Mouse (Mus musculus) CH12.LX (cell line): ENCODE results near the gene Mllt3. TPM values are rescaled to one million over a fixed set of nuclear protein-coding genes. Genes with fewer than 3 reads are reported as not detected.

Experiments used
- DNase-seq: peaks from one replicate; pipeline ENCODE4 v3.0.0-alpha.2; 2013; ENCODE audit errors: extremely low read depth
- H3K27ac ChIP-seq: 2 replicates; pipeline ENCODE4 v1.5.1; 2012; ENCODE audit warnings: low read depth, mild to moderate bottlenecking, control low read depth, moderate library complexity; ENCODE audit not compliant: insufficient read depth
- H3K27me3 ChIP-seq: replicated peaks from 2 replicates; pipeline ENCODE3; 2012; ENCODE audit warnings: inconsistent platforms
- H3K36me3 ChIP-seq, 2 experiments: replicated peaks in 1 of 2; 2 replicates each; pipeline versions ENCODE3 to v1.6.1; 2012; ENCODE audit warnings: inconsistent platforms in 1 of 2, low read length in 1 of 2, mild to moderate bottlenecking in 1 of 2, mixed read lengths in 1 of 2, moderate library complexity in 1 of 2; ENCODE audit not compliant: control insufficient read depth in 1 of 2, insufficient read depth in 1 of 2
- H3K4me1 ChIP-seq, 2 experiments: 2 replicates each; pipeline ENCODE4 v1.6.1; 2012; ENCODE audit warnings: inconsistent platforms in 1 of 2, moderate library complexity in 1 of 2; ENCODE audit not compliant: insufficient read depth in 2 of 2, control insufficient read depth in 1 of 2
- H3K4me2 ChIP-seq: 2 replicates; pipeline ENCODE4 v1.6.1; 2012; ENCODE audit warnings: low read depth, mild to moderate bottlenecking, control low read depth; ENCODE audit not compliant: poor library complexity, insufficient read depth, severe bottlenecking
- H3K4me3 ChIP-seq, 3 experiments: fragments of 150-350 bp in 1 of 3; sonication (generic) in 1 of 3; replicated peaks in 1 of 3; 2 replicates each; pipeline versions ENCODE3 to v1.5.1; 2011 to 2012; ENCODE audit warnings: low read depth in 2 of 3, low read length in 2 of 3, mild to moderate bottlenecking in 2 of 3, moderate library complexity in 2 of 3, control low read depth in 1 of 3, improper control_type of control experiment in 1 of 3, inconsistent platforms in 1 of 3, mixed read lengths in 1 of 3; ENCODE audit not compliant: poor library complexity in 1 of 3
- H3K79me2 ChIP-seq: replicated peaks from 2 replicates; pipeline ENCODE4 v1.6.1; 2012; ENCODE audit warnings: mild to moderate bottlenecking, moderate library complexity; ENCODE audit not compliant: control insufficient read depth, poor library complexity, insufficient read depth, severe bottlenecking; ENCODE audit errors: extremely low read depth
- H3K9ac ChIP-seq: 2 replicates; pipeline ENCODE4 v1.6.1; 2012; ENCODE audit warnings: low read depth, mild to moderate bottlenecking, control low read depth, moderate library complexity; ENCODE audit not compliant: insufficient read depth
- H3K9me3 ChIP-seq: replicated peaks from 2 replicates; pipeline ENCODE3; 2012; ENCODE audit warnings: low read length, inconsistent platforms, mixed read lengths
- BHLHE40 ChIP-seq: IDR thresholded peaks from 2 replicates; pipeline ENCODE4 v1.6.1; 2011; ENCODE audit warnings: mild to moderate bottlenecking, low read depth, low read length, improper control_type of control experiment
- CTCF ChIP-seq, 2 experiments: IDR thresholded peaks in 1 of 2; conservative IDR thresholded peaks in 1 of 2; 2 replicates each; pipeline ENCODE4 v1.5.1; 2011 to 2012; ENCODE audit warnings: low read depth in 2 of 2, low read length in 2 of 2, improper control_type of control experiment in 1 of 2, inconsistent platforms in 1 of 2, mild to moderate bottlenecking in 1 of 2, moderate library complexity in 1 of 2
- E2F4 ChIP-seq: IDR thresholded peaks from 2 replicates; pipeline ENCODE4 v1.6.1; 2011; ENCODE audit warnings: low read depth, low read length, improper control_type of control experiment; ENCODE audit not compliant: insufficient replicate concordance
- ELF1 ChIP-seq: IDR thresholded peaks from 2 replicates; pipeline ENCODE4 v1.6.1; 2014; ENCODE audit warnings: low read depth, mild to moderate bottlenecking, inconsistent platforms, low read length, improper control_type of control experiment
- EP300 ChIP-seq: IDR thresholded peaks from 2 replicates; pipeline ENCODE4 v1.6.1; 2011; ENCODE audit warnings: low read length, improper control_type of control experiment
- ETS1 ChIP-seq: conservative IDR thresholded peaks from 2 replicates; pipeline ENCODE4 v1.6.1; 2012; ENCODE audit warnings: low read depth, mild to moderate bottlenecking, inconsistent platforms, low read length, improper control_type of control experiment, moderate library complexity
- GABPA ChIP-seq: IDR thresholded peaks from 2 replicates; pipeline ENCODE4 v1.6.1; 2012; ENCODE audit warnings: low read depth, low read length, improper control_type of control experiment, inconsistent platforms; ENCODE audit not compliant: insufficient replicate concordance
- IRF4 ChIP-seq: IDR thresholded peaks from 2 replicates; pipeline ENCODE4 v1.6.1; 2014; ENCODE audit warnings: low read depth, mild to moderate bottlenecking, inconsistent platforms, low read length, improper control_type of control experiment
- JUN ChIP-seq: IDR thresholded peaks from 2 replicates; pipeline ENCODE4 v1.6.1; 2011; ENCODE audit warnings: low read depth, mild to moderate bottlenecking, low read length, improper control_type of control experiment, moderate library complexity; ENCODE audit not compliant: insufficient read depth
- JUND ChIP-seq: conservative IDR thresholded peaks from 2 replicates; pipeline ENCODE4 v1.6.1; 2011; ENCODE audit warnings: low read depth, low read length, improper control_type of control experiment
- KAT2A ChIP-seq: IDR thresholded peaks from 2 replicates; pipeline ENCODE4 v1.6.1; 2012; ENCODE audit warnings: low read length, improper control_type of control experiment, inconsistent platforms; ENCODE audit not compliant: insufficient replicate concordance
- MXI1 ChIP-seq: IDR thresholded peaks from 2 replicates; pipeline ENCODE4 v1.6.1; 2011; ENCODE audit warnings: mild to moderate bottlenecking, low read depth, low read length, improper control_type of control experiment
- NRF1 ChIP-seq: IDR thresholded peaks from 2 replicates; pipeline ENCODE4 v1.6.1; 2014; ENCODE audit warnings: low read depth, mild to moderate bottlenecking, inconsistent platforms, low read length, improper control_type of control experiment, moderate library complexity
- PAX5 ChIP-seq: IDR thresholded peaks from 2 replicates; pipeline ENCODE4 v1.6.1; 2012; ENCODE audit warnings: low read length, inconsistent platforms, mixed read lengths
- POLR2AphosphoS2 ChIP-seq: IDR thresholded peaks from 2 replicates; pipeline ENCODE4 v1.6.1; 2011; ENCODE audit warnings: low read depth, low read length, improper control_type of control experiment
- RAD21 ChIP-seq: IDR thresholded peaks from 2 replicates; pipeline ENCODE4 v1.6.1; 2011; ENCODE audit warnings: low read depth, mild to moderate bottlenecking, low read length, improper control_type of control experiment, moderate library complexity
- RCOR1 ChIP-seq: conservative IDR thresholded peaks from 2 replicates; pipeline ENCODE4 v1.6.1; 2012; ENCODE audit warnings: low read depth, mild to moderate bottlenecking, inconsistent platforms, low read length, improper control_type of control experiment
- SIN3A ChIP-seq: IDR thresholded peaks from 2 replicates; pipeline ENCODE4 v1.6.1; 2012; ENCODE audit warnings: low read length, improper control_type of control experiment, inconsistent platforms
- SMC3 ChIP-seq: IDR thresholded peaks from 2 replicates; pipeline ENCODE4 v1.6.1; 2011; ENCODE audit warnings: low read depth, low read length, improper control_type of control experiment
- TBP ChIP-seq: conservative IDR thresholded peaks from 2 replicates; pipeline ENCODE4 v1.6.1; 2011; ENCODE audit warnings: low read depth, low read length, improper control_type of control experiment
- USF2 ChIP-seq: conservative IDR thresholded peaks from 2 replicates; pipeline ENCODE4 v1.6.1; 2011; ENCODE audit warnings: low read depth, low read length, improper control_type of control experiment
- ZC3H11A ChIP-seq: IDR thresholded peaks from 2 replicates; pipeline ENCODE4 v1.6.1; 2012; ENCODE audit warnings: low read depth, mild to moderate bottlenecking, inconsistent platforms, low read length, improper control_type of control experiment
- ZKSCAN1 ChIP-seq: IDR thresholded peaks from 2 replicates; pipeline ENCODE4 v1.6.1; 2012; ENCODE audit warnings: low read depth, inconsistent platforms, low read length, improper control_type of control experiment, borderline replicate concordance
- ZMIZ1 ChIP-seq: IDR thresholded peaks from 2 replicates; pipeline ENCODE4 v1.6.1; 2012; ENCODE audit warnings: low read depth, mild to moderate bottlenecking, inconsistent platforms, low read length, improper control_type of control experiment
- ZNF384 ChIP-seq: IDR thresholded peaks from 2 replicates; pipeline ENCODE4 v1.6.1; 2012; ENCODE audit warnings: low read depth, low read length, improper control_type of control experiment, inconsistent platforms
- dilution Hi-C: fragments of 300-500 bp; cut with MboI; formaldehyde crosslinking; loops from 2 replicates; pipeline ENCODE4 v1.14.3; 2020; ENCODE audit warnings: low sequenced_read_pairs; ENCODE audit not compliant: extremely low pct_unique_long_range_greater_than_20kb, extremely low pct_ligation_motif_present
- in situ Hi-C: fragments of 300-500 bp; cut with MboI; formaldehyde crosslinking; loops from 3 replicates; pipeline ENCODE4 v1.14.3; 2019; ENCODE audit warnings: low sequenced_read_pairs, low pct_ligation_motif_present, low pct_unique_long_range_greater_than_20kb, mixed read lengths
- polyA plus RNA-seq: library from polyadenylated mRNA; unstranded; fragments of >175 nt; gene quantifications from 2 replicates; pipeline ENCODE4 v1.2.1, GENCODE M21; 2012; ENCODE audit warnings: low read depth; ENCODE audit not compliant: insufficient read length
- total RNA-seq, 2 experiments: library from RNA; depleted of rRNA; stranded (reverse); fragments of 300-350 nt in 1 of 2; fragments of >200 nt in 1 of 2; gene quantifications; 2 replicates each; pipeline ENCODE4 v1.2.3; 2012 to 2014

The Mllt3 gene
- total and polyA plus RNA-seq, 3 experiments, result 8.3 to 20.9 (median 10.1) TPM

DNA sequence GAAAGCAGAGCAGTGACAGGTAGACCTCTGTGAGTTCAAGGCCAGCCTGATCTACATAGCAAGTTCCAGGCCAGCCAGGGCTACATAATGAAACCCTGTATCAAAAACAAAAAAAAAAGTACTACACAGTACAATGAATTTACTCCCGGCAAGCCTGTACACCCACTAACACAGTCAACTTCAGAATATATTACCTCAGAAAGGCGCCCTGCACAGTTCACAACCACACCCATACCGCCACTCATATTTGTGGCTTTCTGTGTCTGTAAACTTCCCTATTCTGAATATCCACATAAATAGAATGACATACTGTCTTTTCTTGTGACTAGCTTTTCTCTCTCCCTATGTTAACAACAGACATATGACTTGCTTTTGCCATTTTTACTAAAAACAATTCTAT lies 27.4 kb downstream of the Mllt3 start:
- Histone ChIP-seq H3K4me3 (no peak overlapping the region), H3K9me3 (no peaks in the 10 kb centered on the region), H3K27me3 (no peaks in the 10 kb centered on the region), H3K9ac (no peak overlapping the region), H3K4me1 (peaks cover 0 to 13% of the 10 kb centered on the region in 2 experiments; a peak in 2 of 4 replicates), H3K79me2 (no peaks in the 10 kb centered on the region), H3K4me2 (no peak overlapping the region), H3K27ac (no peak overlapping the region), H3K36me3 (peaks cover 0 to 12% of the 10 kb centered on the region in 2 experiments)
- in situ Hi-C loops (loop anchor here (25.0 kb wide), 2 partner anchors 218 to 532 kb away; no protein-coding TSS in a partner anchor), dilution Hi-C loops (no loop called here)
- no peak for DNase-seq
- TF ChIP-seq JUN (no peak), ELF1 (no peak), TBP (no peak), KAT2A (no peak), NRF1 (no peak), ZKSCAN1 (no peak), MXI1 (no peak), ZMIZ1 (no peak), JUND (no peak), PAX5 (no peak), USF2 (no peak), CTCF (conservative IDR thresholded peaks at IDR 0.05 in 1 of 2, IDR thresholded peaks at IDR 0.05 in 1 of 2; ENCODE audit: low read depth in 2 of 2, low read length in 2 of 2) (no peak), SIN3A (no peak), BHLHE40 (no peak)

DNA sequence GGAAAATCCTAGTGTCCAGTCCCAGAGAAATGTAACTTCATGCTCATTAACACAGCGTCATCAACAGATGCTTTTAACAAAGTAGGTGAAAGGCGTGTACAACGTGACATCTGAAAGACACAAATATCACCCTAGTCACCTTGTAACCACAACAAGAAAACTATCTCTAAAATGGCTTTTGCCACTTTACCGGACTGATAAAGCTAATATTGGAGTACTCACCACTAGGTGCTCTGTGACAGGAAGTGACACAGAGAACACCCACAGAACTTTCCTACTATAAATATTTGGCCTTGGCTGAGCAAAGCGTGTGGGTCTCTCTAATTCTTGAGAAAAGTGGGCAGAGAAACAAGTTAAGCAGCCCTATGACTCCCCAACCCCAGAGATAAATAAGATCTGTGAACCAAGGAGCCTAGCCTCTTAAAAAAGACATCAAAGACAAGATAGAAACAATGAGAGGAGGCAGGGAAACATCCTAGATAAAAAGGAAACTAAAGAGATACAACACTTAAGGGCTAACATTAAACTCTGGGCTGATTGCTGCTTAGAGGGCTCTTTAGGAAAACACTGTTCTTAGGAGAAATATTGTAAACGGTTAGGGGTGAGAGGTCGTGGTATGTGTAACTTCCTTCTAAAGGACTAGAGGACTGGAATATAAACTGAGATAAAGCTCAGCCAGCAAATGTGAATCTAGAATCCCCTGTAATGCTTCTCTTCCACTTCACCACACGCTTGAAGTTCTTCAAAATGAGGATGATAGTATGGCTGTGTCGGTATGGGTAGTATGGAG lies 29.8 kb downstream of the Mllt3 start:
- in situ Hi-C loops (loop anchor here (25.0 kb wide), 2 partner anchors 216 to 534 kb away; no protein-coding TSS in a partner anchor), dilution Hi-C loops (no loop called here)
- Histone ChIP-seq H3K79me2 (no peaks in the 10 kb centered on the region), H3K36me3 (peaks cover 0 to 13% of the 10 kb centered on the region in 2 experiments), H3K4me3 (no peak overlapping the region), H3K9ac (no peak overlapping the region), H3K27me3 (no peaks in the 10 kb centered on the region), H3K9me3 (no peaks in the 10 kb centered on the region), H3K4me1 (peaks cover 0 to 13% of the 10 kb centered on the region in 2 experiments; a peak in 2 of 4 replicates), H3K27ac (no peak overlapping the region), H3K4me2 (no peak overlapping the region)
- peak; percentile 17 for DNase-seq
- TF ChIP-seq ETS1, result no peak
- no peak for TF ChIP-seq EP300
- no peak for TF ChIP-seq POLR2AphosphoS2
- TF ChIP-seq IRF4, result no peak
- TF ChIP-seq SMC3, result no peak
- no peak for TF ChIP-seq JUN
- no peak for TF ChIP-seq MXI1
- no peak for TF ChIP-seq RAD21
- TF ChIP-seq JUND, result no peak
- no peak for TF ChIP-seq SIN3A
- TF ChIP-seq E2F4, result no peak
- no peak for TF ChIP-seq ZNF384
- TF ChIP-seq ZC3H11A, result no peak
- no peak for TF ChIP-seq RCOR1
- no peak for TF ChIP-seq PAX5
- TF ChIP-seq GABPA, result no peak
- TF ChIP-seq ELF1, result no peak
